Mouse (Mus musculus) limb, embryonic 10.5 days (tissue): Measurements from ENCODE around the gene Irf6. TPM values are rescaled to one million over a fixed set of nuclear protein-coding genes. Genes with fewer than 3 reads are reported as not detected.

ENCODE experiments used
- DNase-seq: peaks from one replicate; pipeline ENCODE4 v3.0.0-alpha.2; 2017; ENCODE audit warnings: low spot score
- H3K27ac ChIP-seq: fragments of 300-500 bp; sonication (generic); 2 replicates; pipeline ENCODE4 v1.5.1; 2016; ENCODE audit warnings: mild to moderate bottlenecking
- H3K27me3 ChIP-seq: fragments of 300-500 bp; sonication (generic); 2 replicates; pipeline ENCODE4 v1.6.1; 2016; ENCODE audit warnings: low read depth, mild to moderate bottlenecking; ENCODE audit not compliant: poor library complexity, severe bottlenecking
- H3K36me3 ChIP-seq: fragments of 300-500 bp; sonication (generic); 2 replicates; pipeline ENCODE4 v1.6.1; 2016; ENCODE audit warnings: mild to moderate bottlenecking, moderate library complexity
- H3K4me1 ChIP-seq: fragments of 300-500 bp; sonication (generic); 2 replicates; pipeline ENCODE4 v1.6.1; 2016
- H3K4me3 ChIP-seq: fragments of 300-500 bp; sonication (generic); 2 replicates; pipeline ENCODE4 v1.5.1; 2016; ENCODE audit warnings: mild to moderate bottlenecking, moderate library complexity
- H3K9me3 ChIP-seq: fragments of 300-500 bp; sonication (generic); replicated peaks from 2 replicates; pipeline ENCODE4 v1.6.1; 2016; ENCODE audit warnings: mild to moderate bottlenecking
- WGBS: fragments of 180-500 bp; shearing (Covaris S2); methylation state at CpG from one replicate; pipeline ENCODE4 v1.1.7; 2016; 5-methylcytosine and 5-hydroxymethylcytosine counted together
- polyA plus RNA-seq: library from polyadenylated mRNA; unstranded; fragments of >200 nt; fragmentation: Nextera tagmentation; extraction: Ambion mirVana; gene quantifications from 2 replicates; pipeline ENCODE4 v1.2.1, GENCODE M21; 2016

Irf6 gene
- polyA plus RNA-seq, 1 experiment from 2014 or later, result 8.9 TPM

DNA sequence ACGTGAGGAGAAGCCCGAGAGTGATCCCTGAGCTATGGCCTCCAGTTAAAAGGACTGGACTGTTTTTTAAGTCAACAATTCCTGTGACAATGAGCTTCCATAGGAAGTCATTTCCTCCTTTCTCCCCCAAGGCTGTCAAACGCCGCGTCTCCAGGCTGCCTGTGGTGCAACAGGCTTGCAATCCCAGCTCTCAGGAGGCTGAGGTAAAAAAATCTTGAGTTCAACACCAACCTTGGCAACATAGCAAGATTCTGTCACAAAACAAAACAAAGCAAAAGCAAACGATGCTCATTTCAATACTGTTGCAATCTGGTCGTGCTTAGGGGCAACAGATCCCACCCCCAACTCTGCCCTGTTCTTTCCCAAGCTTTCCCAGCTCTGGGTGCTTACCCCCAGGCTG lies 14.8 kb upstream of the Irf6 start:
- Histone ChIP-seq H3K9me3 (no peaks in the 10 kb centered on the region), H3K27ac (no peak overlapping the region), H3K4me3 (no peak overlapping the region), H3K36me3 (no peaks in the 10 kb centered on the region), H3K4me1 (peaks cover 17% of the 10 kb centered on the region; the same call in 1 of the 2 replicates), H3K27me3 (no peaks in the 10 kb centered on the region)
- no peak for DNase-seq
- WGBS, result 60% methylated on average over 7 of the region's 7 CpGs

DNA sequence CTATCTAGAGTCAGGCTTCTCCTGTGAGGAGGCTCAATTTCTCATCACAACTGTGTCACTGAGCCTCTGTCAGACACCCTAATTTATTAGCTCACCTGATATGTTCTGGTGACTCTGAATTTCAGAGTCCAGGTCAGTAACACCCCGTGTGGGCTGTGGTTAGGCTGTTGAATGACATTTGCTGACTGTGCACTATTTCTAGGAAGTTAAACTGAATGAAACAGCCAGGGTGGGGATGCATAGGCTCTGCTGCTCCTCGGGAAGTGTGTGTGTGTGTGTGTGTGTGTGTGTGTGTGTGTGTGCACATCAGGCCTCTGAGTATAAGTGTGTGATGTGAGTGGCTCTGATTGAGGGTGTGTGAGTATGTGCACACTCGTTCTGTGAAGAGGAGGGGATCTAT lies 14.2 kb upstream of the Irf6 start:
- Histone ChIP-seq H3K9me3 (no peaks in the 10 kb centered on the region), H3K4me1 (peaks cover 17% of the 10 kb centered on the region; the same call in 1 of the 2 replicates), H3K4me3 (no peak overlapping the region), H3K27me3 (no peaks in the 10 kb centered on the region), H3K27ac (no peak overlapping the region), H3K36me3 (no peaks in the 10 kb centered on the region)
- no peak for DNase-seq
- WGBS, result 71% methylated on average over 3 of the region's 3 CpGs

DNA sequence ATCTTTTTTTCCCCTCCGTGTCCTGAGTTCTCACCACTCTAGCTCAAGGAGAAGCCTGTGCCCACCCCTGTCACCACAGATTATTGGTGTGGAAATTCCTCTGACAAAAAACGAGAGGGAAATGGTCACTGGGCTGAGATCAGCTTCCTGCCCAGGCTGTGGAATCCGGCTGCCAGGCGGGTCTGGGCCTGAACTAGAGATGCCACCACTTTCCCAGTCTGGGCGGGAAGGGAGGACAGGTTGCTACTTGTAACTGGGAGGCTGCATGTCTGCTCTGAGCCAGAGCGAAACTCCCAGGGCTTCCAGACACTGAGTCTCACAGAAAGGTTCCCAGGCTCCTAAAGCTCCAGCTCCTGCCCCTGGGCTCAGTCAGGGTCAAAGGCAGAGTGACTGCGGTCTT lies 11.8 kb upstream of the Irf6 start:
- peak overlapping the region; percentile 3; the same call in 1 of the 2 replicates for H3K27ac ChIP-seq
- no peaks in the 10 kb centered on the region for H3K9me3 ChIP-seq
- WGBS, result 74% methylated on average over 7 of the region's 7 CpGs
- H3K4me1 ChIP-seq, result peaks cover 17% of the 10 kb centered on the region; the same call in 1 of the 2 replicates
- no peak overlapping the region for H3K4me3 ChIP-seq
- H3K36me3 ChIP-seq, result no peaks in the 10 kb centered on the region
- H3K27me3 ChIP-seq, result 0 out of 2 replicates have a peak, but pooled peaks cover 6% of the 10 kb centered on the region
- peak; percentile 38 for DNase-seq

DNA sequence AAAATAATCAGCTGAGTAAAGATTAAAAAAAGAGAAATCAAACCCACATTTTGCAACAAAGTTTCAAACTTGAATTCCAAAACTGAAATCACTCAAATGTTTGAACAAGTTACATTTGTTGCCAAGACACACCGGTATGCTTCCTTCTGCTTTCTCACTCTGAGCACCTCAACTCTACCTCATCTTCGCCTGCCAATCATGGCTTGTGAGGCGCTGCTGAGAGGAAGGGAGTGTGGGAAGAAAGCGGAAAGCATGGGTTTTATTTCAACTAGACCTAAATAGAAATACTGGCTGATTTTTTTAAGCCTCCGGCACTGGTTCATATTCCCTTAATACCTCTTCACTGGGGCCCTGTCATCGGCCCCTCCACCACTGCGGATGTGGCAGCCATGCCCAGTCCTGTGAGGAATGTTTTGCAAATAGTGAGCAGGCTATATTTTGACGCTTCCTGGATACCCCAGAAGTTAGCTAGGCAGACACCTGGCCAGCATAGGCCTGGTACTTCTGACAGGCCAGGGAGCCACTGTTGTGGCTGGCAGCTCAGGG lies 10.3 kb upstream of the Irf6 start:
- H3K27ac ChIP-seq, result no peak overlapping the region
- 0 out of 2 replicates have a peak, but pooled peaks cover 6% of the 10 kb centered on the region for H3K27me3 ChIP-seq
- H3K36me3 ChIP-seq, result no peaks in the 10 kb centered on the region
- DNase-seq, result no peak
- 88% methylated on average over 8 of the region's 8 CpGs for WGBS
- H3K4me1 ChIP-seq, result peaks cover 17% of the 10 kb centered on the region; the same call in 1 of the 2 replicates
- H3K9me3 ChIP-seq, result no peaks in the 10 kb centered on the region
- no peak overlapping the region for H3K4me3 ChIP-seq

DNA sequence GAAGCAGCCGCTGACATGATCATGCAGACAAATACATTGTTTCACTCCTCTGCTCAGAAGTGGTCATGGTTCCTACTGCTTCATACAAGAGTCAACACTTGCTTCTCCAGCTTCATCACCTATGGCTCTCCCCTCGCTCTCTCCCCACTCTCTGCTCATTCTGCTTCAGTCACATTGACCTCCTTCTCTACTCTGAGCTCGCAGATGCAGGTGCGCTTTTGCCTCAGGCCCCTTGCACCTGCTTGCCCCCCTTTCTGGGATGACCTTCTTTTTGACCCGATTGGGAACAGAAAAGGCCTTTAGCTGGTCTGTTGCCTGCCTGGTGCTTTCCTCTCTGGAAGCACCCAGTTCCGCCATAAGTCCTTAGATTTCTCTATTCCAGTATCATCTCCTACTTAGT lies 8.4 kb upstream of the Irf6 start:
- Histone ChIP-seq H3K27me3 (0 out of 2 replicates have a peak, but pooled peaks cover 6% of the 10 kb centered on the region), H3K27ac (no peak overlapping the region), H3K9me3 (no peaks in the 10 kb centered on the region), H3K4me3 (no peak overlapping the region), H3K36me3 (no peaks in the 10 kb centered on the region), H3K4me1 (peaks cover 10% of the 10 kb centered on the region; the same call in 1 of the 2 replicates)
- DNase-seq, result no peak
- WGBS, result 90% methylated on average over 6 of the region's 6 CpGs

DNA sequence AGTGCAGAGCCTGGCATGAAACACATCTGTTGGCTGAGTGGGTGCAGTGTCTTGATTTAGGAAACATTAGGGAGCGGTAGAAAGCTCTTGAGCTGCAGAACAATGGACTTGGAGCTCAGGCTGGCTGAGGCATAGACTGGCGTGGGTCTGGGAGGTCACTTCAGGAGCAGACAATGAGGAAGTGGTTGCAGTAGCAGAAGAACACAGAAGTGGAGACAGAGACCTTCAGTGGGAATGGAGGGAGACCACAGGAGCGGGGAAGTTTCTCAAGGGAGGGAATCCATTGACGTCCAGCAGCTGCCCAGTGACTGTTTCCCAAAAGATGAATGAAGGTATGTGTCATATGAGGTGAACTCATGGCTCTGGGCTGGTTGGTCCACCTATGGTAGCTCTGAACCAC lies 7.8 kb upstream of the Irf6 start:
- DNase-seq, result no peak
- Histone ChIP-seq H3K9me3 (no peaks in the 10 kb centered on the region), H3K27me3 (0 out of 2 replicates have a peak, but pooled peaks cover 6% of the 10 kb centered on the region), H3K4me3 (no peak overlapping the region), H3K36me3 (no peaks in the 10 kb centered on the region), H3K27ac (no peak overlapping the region), H3K4me1 (peaks cover 6% of the 10 kb centered on the region; the same call in 1 of the 2 replicates)
- WGBS, result 82% methylated on average over 4 of the region's 4 CpGs

DNA sequence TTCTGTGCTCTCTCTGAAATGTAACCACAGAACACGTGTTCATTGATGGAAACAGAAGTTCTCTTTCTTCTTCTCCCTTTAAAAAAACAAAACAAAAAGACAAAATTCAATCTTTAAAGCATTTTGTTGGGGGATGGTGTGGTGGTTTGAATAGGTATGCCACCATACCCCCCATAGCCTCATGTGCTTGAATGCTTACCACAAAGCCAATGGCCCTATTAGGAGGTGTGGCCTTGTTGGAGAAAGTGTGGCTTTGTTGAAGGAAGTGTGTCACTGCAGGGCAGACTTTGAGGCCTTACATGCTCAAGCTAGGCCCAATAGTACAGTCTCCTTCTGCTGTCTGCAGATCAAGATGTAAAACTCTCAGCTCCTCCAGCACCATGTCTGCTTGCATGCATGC lies 6.5 kb upstream of the Irf6 start:
- Histone ChIP-seq H3K4me1 (peaks cover under 1% of the 10 kb centered on the region; the same call in 1 of the 2 replicates), H3K36me3 (no peaks in the 10 kb centered on the region)

DNA sequence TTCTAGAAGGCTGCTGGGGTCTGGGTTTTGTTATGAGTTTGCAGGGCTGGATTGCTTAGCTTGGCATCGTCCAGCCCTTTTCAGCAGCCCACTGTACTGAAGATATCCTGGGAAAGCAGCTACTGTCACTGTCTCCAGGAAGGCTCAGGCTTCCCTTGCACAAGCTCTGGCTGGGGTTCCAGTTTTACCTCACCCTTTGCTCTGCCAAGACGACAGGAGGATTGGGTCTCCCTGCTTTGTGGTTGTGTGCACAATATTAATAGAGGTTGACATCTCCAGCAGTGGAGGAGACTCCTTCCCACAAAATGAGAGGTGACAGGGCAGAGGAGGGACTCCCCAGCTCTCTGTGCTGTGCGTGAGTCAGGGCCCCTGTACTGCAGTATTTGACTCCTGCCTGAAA lies 3.7 kb upstream of the Irf6 start:
- 70% methylated on average over 3 of the region's 3 CpGs for WGBS
- H3K4me1 ChIP-seq, result peaks cover 10% of the 10 kb centered on the region
- H3K27me3 ChIP-seq, result peaks cover 47% of the 10 kb centered on the region
- no peak overlapping the region for H3K27ac ChIP-seq
- H3K9me3 ChIP-seq, result no peaks in the 10 kb centered on the region
- H3K36me3 ChIP-seq, result no peaks in the 10 kb centered on the region
- H3K4me3 ChIP-seq, result no peak overlapping the region
- no peak for DNase-seq

More for the DNA sequence above, 6.5 kb upstream of the Irf6 start:
- DNase-seq, result no peak
- WGBS, result 77% methylated on average over 1 of the region's 1 CpGs
- H3K4me3 ChIP-seq, result no peak overlapping the region
- no peak overlapping the region for H3K27ac ChIP-seq
- peaks cover 19% of the 10 kb centered on the region for H3K27me3 ChIP-seq
- H3K9me3 ChIP-seq, result no peaks in the 10 kb centered on the region

DNA sequence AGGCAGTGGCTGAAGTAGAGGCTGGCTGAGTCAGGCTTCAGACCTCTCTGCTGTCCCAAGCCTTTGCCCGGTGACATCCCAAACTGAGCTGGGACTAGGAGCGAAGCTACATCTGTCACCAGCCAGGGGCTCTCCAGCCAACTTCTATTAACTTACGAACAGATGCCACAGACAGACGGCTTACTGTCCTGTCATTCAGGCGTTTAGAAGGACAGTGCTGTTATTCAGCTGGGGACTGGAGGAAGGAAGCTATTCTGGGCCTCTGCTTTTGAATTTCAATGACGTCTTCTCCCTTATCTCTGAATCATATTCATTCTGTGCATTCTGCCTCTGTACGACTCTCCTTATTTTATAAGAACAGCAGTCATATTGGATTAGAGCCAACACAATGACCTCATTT lies 1.8 kb upstream of the Irf6 start:
- Histone ChIP-seq H3K36me3 (no peaks in the 10 kb centered on the region), H3K27me3 (peaks cover 58% of the 10 kb centered on the region), H3K4me3 (no peak overlapping the region), H3K4me1 (peaks cover 10% of the 10 kb centered on the region), H3K27ac (no peak overlapping the region), H3K9me3 (no peaks in the 10 kb centered on the region)
- WGBS, result 50% methylated on average over 7 of the region's 7 CpGs
- DNase-seq, result no peak

DNA sequence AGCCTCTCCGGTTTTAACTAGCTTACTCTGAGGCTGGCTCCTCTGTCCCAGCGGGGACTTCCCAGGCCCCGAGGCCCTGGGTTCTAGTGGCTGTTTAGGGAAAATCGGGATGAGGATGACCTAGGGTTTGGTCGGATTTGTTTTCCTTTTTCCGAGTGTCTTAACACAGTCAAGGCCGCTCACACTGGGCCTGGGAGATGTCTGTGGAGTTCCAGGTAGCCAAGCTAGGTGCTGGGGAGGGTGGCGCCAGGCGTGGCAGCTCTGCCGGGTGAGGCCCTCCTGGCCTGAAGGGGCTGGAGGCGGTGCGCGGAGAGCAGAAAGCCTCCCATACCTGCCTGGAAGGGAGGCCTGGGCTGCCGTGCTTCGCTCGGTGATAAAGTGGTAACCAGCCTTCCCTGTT lies 650 bp downstream of the Irf6 start:
- 22% methylated on average over 16 of the region's 16 CpGs for WGBS
- Histone ChIP-seq H3K4me3 (peak overlapping the region; percentile 46), H3K36me3 (no peaks in the 10 kb centered on the region), H3K9me3 (no peaks in the 10 kb centered on the region), H3K4me1 (peaks cover 10% of the 10 kb centered on the region), H3K27ac (no peak overlapping the region), H3K27me3 (peaks cover 58% of the 10 kb centered on the region)
- DNase-seq, result no peak

DNA sequence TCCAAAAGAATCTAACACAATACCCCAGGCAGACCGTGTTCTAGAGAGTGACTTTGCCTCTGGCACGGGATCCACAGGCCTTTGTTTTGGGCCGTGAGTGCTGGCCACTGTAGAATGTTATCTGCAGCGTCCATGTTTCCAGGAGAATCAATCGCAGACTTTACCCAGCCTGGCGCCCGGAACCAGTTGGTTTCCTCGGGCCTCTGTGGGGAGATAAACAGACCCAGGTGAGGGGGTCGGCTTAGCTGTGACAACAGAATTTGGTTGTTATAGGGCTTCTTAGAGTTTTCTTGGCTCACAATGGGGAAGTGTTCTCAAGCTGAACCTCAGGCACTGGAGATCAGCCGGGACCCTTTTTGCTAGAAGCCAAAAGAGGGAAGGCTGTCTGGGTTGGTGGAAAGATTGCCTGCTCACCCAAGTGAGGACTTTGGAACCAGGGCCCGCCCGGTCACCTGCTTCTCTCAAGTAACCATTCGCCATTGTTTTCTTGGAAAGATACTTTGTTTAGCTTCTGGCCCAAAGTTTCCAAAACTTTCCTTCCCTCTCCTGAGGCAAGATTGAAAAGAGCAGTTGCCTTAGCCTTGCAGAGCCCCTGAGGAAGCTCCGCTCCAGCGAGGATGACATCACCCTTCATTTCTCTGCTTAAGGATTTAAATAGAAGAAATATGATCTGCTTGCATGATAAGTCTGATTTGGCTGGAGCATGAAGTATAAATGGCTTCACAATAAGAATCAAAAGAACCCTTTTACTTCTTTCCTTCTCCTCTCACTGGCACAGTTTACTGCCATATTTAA lies 3.6 kb downstream of the Irf6 start:
- no peak for DNase-seq
- peaks cover 18% of the 10 kb centered on the region for H3K4me1 ChIP-seq
- no peaks in the 10 kb centered on the region for H3K36me3 ChIP-seq
- H3K27ac ChIP-seq, result no peak overlapping the region
- H3K27me3 ChIP-seq, result peaks cover 45% of the 10 kb centered on the region
- no peak overlapping the region for H3K4me3 ChIP-seq
- 84% methylated on average over 15 of the region's 15 CpGs for WGBS
- H3K9me3 ChIP-seq, result no peaks in the 10 kb centered on the region

DNA sequence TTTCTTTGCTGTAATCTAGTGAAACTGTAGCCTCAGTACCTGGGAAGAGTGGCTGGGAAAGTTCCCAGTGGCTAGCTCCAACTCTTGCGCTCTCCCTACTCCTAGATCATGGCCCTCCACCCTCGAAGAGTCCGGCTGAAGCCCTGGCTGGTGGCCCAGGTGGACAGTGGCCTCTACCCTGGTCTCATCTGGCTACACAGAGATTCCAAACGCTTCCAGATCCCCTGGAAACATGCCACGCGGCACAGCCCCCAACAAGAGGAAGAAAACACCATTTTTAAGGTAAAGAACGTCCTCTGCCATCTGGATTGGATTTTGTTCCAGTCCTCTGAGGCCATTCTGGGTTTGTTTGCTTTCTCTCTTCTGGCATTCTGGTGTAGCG lies 4.2 kb downstream of the Irf6 start:
- 85% methylated on average over 8 of the region's 8 CpGs for WGBS
- no peak for DNase-seq

DNA sequence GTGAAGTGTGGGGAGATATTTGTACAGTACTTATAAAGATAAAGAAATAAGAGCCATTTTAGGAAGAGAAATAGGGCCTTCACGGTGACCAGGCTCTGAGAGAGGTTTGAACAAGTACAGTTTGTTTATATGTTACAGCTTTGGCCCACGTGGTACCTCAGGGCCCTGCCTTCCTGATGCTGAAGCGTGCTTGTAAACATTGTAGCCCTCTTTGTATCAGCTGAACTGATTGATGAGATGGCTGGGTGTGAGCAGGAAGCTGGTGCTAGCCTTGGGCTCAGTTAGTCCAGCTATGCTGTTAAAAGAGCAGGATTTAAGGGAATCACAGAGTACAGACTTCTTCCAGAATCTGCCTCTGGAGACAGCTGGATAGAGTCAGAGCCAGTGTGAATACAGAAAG lies 6.3 kb downstream of the Irf6 start:
- DNase-seq, result no peak
- Histone ChIP-seq H3K9me3 (no peaks in the 10 kb centered on the region), H3K27ac (no peak overlapping the region), H3K36me3 (no peaks in the 10 kb centered on the region), H3K4me1 (peaks cover 8% of the 10 kb centered on the region), H3K27me3 (peaks cover 18% of the 10 kb centered on the region), H3K4me3 (no peak overlapping the region)
- WGBS, result 19% methylated on average over 3 of the region's 3 CpGs

More for the DNA sequence above, 4.2 kb downstream of the Irf6 start:
- Histone ChIP-seq H3K27me3 (peaks cover 39% of the 10 kb centered on the region), H3K36me3 (no peaks in the 10 kb centered on the region), H3K4me3 (no peak overlapping the region), H3K27ac (no peak overlapping the region), H3K9me3 (no peaks in the 10 kb centered on the region), H3K4me1 (peaks cover 18% of the 10 kb centered on the region)
